Mouse (Mus musculus) small intestine, adult 2 months (tissue): ENCODE results near the gene Dido1.

Experiments used
- CTCF ChIP-seq: fragments of 200-500 bp; IDR thresholded peaks from 2 replicates; pipeline ENCODE4 v1.5.1; 2012; ENCODE audit warnings: low read depth, mild to moderate bottlenecking, control low read depth, inconsistent platforms, low read length, moderate library complexity, mixed read lengths; ENCODE audit not compliant: insufficient replicate concordance, insufficient read length; ENCODE audit errors: extremely low read depth
- POLR2A ChIP-seq: fragments of 200-500 bp; IDR thresholded peaks from 2 replicates; pipeline ENCODE4 v1.6.1; 2012; ENCODE audit warnings: low read depth, mild to moderate bottlenecking, control low read depth, inconsistent platforms, low read length, moderate library complexity

GRCm38 (mm10) chr2:180705066-180705465, 4.7 kb downstream of the Dido1 start:
- TF ChIP-seq POLR2A = no peak
- no peak for TF ChIP-seq CTCF
